Mouse (Mus musculus) frontal cortex, adult (tissue): ENCODE results near the gene Zfand6.

Source experiments
- ATAC-seq: cut with Nextera tagmentation; 2 replicates; pipeline ENCODE4 v1.9.2; 2017; ENCODE audit warnings: mild to moderate bottlenecking, moderate library complexity, mixed read lengths; ENCODE audit not compliant: low TSS enrichment

Zfand6 gene

DNA sequence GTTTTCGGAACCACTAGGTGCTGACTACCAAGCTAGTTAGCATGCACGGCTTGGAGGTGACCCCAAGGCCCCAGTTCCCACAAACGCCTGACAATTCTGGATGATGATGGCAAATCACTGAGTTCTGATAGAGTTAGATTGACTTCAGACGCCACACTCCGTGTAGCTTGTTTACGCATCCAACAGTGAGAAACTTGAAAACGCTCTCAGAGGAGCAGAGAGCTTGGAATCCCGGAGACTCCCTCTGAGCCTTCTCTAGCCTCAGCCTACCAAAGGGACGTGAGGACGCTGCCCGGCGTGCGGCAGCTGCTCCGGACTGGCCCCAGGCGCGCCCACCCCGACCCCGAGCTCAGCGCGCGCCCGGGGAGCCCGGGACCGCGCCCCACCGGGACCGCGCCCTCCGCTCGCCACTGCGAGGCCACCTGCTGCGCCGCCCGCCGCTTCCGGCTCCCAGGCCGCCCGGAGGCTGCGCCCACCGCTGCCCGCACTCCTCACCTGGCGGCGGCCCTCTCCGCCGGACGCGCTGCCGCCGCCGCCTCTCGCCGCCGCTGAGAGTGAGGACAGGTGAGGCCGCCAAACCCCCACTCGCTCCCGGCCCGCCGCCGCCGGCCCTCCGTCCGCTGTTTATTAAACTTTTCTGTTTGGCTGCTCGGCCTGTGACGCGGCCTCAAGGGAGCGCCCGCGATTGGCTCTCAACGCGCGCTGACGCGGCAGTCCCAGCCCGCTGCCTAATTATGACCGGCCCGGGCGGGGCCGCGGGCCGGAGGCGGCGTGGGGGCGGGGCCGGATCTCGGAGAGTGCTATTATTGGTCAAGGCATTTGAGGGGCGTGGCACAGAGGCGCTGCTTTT lies at the start of gene Zfand6:
Gene Zfand6 (minus strand): TSS at position 709 of the 850 bp plus-strand sequence.
- peak; percentile 97 for ATAC-seq

DNA sequence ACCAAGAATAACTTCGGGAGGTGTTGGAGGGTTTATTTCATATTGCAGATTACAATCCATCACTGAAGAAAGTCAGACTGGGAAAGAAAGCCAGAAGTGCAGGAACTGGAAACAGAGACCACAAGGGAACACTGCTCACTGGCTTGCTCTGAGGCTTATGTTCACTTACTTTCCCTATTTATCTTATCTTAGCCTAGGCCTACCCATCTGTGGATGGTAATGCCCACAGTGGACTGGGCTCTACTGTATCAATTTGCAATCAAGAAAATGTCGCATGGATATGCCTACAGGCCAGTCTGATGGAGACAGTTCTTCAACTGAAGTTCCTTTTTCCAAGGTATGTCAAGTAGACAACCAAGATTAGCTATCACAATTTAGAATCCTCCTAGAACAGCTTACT lies 47.0 kb upstream of the Zfand6 start:
- no peak for ATAC-seq

DNA sequence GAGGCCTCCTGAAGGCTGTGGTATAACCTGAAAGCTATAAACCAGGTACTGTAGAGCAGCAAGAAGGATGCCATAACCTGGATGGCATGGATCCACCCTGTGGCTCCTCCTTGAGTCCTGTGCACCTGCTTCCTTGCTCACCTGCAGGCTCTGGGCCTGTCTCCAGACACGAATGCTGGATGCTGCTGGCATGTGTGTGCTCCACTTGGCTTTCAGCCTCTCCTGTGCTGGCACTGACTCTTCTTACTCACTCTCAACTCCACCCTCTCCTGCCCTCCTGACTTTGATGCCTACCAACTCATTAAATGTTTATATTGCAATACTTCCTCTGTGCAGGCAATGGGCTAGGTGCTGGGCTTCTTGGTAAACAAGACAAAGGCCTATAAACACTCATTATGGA lies 43.3 kb upstream of the Zfand6 start:
- ATAC-seq: no peak

DNA sequence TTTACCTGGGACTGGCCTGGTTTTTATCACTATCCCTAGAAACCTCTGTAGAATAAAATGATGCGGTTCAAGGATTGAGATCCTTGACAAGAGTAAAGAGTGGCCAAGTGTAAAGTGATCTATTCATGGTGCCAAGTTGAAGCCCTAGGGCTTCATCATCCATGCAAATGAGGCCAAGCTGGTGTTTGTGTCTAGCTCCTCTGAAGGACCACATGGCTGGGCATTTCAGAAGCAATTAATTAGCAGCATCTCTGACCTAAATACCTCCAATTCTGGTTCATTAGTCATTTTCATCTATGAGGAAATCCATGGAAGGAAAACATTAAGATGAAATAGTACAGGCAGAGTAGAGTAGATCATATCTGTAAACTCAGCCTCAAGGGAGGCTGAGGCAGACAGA lies 42.3 kb upstream of the Zfand6 start:
- no peak for ATAC-seq

DNA sequence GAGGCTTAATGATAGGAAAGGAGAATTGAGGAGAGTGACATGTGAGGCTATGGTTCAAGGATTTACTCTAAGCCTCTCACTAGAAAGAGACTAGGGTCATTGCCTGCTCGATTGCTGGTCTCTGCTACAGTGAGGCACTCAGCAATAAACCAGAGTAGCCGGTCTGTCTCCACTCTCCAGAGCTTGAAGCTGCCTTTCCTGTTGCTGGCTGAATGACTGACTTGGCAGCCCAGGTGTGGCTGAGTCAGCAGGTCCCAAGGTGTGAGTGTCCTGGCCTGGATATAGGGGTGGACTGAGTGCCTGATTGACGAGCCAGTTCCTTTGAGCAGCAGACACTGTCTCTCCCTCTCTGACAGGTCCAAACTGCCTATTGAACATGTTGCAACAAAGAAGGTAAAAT lies 41.3 kb upstream of the Zfand6 start:
- no peak for ATAC-seq

DNA sequence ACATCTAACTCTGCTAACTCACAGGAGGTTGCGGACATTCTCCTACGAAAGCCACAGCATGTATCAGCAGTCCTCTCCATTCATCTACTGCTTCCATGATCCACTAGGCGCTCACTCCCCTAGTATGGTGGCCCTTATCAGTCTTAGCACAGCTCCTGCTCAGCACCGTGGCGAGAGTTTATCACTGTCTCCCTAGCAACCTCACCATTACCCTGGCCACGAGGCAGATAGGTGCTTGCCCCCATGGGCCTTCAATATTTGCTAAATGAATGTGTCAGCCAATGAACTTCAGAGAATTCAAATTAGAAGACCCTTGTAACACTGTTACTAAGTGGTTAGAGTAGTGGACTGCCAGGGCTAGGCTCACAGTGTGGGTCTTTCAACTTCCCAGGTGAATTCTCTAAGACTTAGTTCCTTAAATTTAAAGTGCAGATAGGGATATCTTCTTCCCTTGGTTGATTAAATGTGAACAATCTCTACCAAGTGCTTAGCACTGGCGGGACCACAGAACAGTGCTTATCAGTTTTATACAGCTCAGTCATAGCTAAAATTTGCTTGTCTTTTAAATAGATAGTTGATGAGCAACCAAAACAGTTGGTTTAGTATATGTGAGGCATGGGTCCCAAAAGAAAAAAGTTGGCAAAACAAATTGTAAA lies 33.2 kb upstream of the Zfand6 start:
- no peak for ATAC-seq

DNA sequence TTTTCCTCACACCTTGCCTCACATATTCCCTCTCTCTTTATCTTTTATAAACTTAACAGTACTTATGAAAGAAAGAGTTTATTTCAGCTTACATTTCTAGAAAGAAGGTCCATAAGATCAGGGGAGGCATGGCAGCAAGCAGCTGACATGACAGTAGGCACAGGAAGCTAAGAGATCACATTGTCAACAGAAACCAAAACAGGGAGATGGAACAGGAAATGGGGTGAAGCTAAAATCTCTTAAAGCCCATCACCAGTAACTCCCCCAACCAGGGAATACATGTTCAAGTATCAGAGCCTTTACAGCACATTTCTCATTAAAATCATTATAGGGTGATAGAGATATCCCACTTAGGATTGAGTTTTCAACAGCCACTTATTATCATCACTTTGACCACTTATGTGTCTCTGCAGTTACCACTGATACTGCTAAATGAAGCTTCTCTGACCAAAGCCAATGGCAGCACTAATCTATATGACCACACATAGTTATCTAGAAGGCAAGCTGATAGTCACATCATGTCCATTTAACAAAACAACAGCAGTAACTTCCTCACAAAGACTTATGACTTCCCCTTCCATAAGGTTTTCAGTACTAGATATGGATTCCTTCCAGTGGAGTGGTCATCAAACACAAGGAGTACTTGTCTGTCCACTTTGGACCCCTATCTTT lies 20.7 kb upstream of the Zfand6 start:
- ATAC-seq: no peak

DNA sequence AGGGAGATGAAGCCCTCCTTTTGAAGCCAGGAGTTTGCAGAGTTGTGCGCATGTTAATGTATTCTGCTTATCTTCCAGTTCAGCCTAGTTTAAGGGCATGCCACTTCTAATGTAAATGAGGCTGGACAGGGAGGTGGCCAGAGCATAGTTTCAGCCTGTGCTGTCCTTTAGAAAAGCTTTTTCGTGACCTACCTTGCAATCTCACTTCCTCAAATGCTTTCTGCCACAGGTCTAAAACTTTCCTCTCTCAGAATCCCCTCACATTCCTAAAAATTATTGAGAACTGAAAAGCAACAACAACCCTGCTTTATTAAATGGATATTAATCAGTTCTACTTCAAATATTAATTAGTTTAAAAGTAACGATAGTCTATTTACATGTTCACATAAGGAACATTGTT lies 17.1 kb upstream of the Zfand6 start:
- ATAC-seq: no peak

DNA sequence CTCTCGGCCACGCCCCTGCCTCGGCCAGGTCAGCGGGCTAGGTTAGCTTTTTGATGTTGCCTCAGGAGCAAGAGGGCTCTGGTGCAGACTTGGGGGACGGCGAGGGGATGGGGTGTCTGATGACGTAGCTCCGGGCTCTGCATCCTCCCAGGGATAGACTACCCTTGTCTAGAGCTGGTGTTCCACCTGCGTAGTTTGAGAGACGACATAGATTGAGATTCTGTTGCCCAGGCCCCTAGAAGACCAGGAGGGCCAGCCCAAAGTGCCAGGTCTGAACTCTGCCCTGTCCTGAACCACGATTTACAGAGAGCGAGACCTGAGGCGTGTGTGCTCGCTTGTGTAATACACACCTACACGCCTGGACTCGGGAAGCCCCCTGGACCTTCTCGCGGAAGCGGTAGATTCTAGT lies 346 bp upstream of the Zfand6 start:
- no peak; the same call in 1 of the 2 replicates for ATAC-seq

DNA sequence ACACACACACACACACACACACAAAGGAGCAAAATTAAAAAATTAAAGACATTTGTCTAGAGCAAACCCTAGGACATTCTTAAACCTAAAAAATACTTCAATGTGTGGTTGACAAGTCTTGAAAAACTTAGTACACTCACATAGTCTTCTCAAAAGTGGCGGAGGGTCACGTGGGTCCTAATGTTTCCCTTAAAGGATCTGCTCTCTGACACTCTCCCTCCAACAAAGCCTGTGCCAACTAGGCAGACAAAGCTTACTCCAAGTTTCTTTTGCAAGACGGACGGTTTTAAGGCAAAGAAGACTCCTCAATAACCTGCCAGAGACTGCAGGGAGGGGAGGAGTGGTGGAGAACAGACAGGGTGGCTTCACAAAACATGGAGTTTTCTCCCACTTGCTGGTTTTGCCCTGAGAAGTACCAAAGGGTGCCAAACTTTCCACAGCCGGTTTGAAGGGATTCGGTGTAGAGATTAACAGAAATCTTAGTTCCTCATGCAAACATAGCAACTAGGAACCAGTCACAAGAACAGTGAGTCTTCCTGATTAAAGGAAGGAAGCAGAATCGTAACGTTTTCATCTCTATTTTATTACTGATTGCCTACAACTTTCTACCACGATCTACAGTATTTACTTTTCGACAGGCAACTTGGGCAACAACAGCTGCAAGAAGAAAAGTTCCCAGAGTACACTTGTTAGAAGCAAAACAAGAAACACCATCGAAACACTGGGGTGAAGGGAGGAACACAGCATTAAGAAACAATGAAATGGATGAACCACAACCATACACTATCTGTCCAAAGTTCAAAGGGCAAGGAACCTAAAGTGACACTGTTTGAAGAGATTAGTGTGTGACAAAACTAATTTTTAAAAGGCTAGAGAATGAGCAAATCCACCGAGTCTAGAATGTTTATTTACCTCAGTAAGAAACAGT lies 1.8 kb downstream of the Zfand6 start:
- no peak for ATAC-seq

DNA sequence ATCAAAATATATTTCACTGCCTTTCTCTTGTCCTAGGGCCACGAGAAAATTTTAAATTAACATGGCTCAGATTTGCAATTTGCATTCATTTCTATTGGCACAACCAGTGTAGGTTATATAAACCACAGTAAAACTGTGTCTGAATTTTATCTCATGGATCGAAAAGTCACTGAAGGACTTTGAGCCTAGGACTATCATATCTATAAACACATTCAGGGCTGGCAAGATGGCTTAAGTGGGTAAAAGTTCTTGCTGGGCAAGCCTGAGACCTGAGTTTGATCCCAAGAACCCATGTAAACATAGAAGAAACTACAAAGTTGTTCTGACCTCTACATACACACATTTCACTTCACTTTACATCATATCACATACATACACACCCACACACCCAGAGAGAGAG lies 3.4 kb downstream of the Zfand6 start:
- no peak for ATAC-seq

DNA sequence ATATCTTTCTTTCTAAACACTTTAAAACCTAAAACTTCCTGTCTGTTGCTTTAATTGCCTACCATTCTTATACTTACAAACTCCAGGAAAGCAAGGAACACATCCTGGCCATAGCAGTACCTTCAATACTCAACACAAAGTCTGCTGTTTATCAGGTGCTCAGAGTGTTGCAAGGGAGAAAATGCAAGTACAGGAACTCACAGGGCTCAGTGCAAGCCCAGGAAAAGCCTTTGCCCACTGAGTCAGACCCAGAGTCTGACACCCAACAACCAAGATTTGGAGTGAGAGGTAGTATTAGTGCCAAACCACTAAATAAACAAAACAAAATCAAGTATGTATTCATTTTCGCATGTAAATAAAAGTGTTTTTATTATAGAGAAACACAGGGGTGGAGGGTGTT lies 5.1 kb downstream of the Zfand6 start:
- ATAC-seq: no peak

DNA sequence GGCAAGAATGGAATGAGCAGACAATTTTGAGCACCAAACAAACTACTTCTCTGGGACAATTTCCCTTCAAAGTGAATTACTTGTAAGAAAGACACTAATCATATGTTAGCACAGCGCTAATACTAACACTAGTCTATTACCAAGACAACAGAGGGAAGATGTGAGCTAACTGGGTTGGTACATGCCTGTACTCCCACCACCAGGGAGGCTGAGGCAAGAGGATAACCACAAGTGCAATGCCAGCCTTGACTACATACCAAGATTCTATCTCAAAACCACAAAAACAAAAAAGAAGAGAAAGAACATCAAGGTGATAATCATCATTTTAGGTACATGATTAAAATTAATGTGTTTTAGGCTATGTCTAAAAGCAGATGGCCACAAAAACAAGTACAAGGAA lies 8.2 kb downstream of the Zfand6 start:
- no peak for ATAC-seq

DNA sequence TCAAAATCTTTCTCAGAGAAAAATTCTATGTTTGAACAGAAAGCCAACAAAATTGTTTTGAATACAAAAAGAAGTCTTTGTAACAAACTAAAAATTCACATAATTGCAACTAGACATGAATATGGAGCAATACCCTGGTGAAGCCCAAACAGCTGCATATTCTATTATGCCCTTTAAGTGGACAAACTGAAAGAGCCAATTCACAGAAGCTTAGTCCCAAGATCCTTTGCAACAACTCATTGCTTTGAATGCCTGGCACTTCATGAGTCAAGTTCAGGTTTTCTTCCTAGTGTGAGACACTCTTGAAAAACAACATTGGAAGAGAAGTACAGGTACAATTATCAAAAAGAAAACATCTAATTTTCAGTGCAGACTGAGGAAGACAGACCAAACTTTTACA lies 8.8 kb downstream of the Zfand6 start:
- no peak for ATAC-seq

DNA sequence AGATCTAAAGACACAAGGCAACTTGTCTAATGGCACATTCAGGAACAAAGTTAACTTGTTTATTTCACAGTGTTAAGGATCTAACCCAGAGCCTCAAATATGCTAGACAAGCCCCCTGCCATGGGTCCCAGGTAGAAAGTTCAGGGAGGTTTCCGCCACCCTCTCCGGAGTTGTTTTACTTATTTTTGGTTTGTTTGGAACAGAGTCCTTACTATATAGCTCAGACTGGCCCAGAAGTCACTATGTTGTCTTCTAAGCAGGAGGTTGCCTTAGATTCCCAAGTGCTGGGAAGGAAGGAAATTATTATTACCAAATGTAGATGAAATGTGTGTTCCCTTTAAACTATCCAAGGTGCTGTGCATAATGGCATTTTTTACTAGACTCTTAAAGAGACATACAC lies 9.7 kb downstream of the Zfand6 start:
- no peak for ATAC-seq

DNA sequence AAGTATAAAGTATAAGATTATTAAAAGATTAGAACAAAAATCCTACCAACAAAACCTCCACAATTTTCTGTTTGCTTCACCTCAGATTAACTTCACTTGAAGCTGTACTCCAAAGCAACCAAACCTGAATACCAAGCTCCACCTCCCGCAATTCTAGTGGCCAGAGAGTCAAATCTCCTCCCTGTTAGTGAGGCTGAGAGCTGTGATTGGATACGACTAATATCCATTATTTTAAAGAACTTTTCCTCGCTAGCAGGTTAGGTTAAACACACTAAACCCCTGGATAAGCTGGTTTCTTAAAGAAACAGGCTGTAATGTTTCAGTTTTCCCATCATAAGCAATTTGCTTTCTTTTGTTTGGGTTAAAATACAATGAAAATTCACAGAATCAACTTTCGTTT lies 10.5 kb downstream of the Zfand6 start:
- ATAC-seq: peak; percentile 100

DNA sequence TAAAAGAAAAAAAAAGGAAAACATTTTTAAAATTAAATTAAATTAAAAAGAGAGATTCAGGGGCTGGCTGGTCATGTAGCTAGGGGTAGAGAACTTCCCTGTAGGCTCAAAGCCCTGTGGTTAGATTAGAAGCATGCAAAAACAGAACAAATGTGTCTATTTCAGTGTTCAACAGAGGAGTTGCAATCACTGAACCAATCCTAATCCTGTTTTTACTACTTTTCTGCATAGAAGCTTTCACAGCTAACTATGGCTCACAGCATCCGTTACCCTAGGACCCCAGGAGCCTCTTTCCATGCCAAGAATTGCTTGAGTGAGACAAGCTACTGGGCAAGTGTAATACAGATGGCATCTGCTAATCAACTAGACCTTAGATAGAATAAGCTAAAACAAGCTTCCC lies 16.7 kb downstream of the Zfand6 start:
- no peak for ATAC-seq

DNA sequence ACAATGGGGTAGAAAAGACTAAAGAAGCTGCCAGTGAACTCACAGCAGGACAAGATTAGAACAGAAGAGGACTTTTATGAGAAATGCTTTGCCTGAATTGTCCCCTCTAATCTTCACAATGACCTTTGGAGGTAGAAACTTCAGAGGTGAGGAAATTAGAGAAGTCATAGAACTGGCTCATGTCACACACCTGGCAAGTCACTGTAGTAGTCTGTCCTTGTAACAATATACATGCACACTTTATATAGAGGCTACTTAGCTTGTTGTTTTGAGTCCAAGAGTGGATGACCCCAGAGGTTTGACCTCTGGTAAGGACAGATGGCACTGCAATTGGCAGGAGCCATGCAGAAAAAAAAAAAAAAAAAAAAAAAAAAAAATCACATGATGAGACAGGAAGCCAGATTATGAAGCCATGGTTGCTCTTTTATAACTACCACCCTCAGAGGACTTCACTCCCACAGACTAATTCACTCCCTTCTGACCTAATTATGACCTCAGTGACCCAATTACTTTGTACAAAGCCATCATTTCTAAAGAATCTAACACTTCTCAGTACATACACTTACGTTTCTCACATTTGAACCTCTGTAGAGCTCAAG lies 20.1 kb downstream of the Zfand6 start:
- no peak for ATAC-seq

DNA sequence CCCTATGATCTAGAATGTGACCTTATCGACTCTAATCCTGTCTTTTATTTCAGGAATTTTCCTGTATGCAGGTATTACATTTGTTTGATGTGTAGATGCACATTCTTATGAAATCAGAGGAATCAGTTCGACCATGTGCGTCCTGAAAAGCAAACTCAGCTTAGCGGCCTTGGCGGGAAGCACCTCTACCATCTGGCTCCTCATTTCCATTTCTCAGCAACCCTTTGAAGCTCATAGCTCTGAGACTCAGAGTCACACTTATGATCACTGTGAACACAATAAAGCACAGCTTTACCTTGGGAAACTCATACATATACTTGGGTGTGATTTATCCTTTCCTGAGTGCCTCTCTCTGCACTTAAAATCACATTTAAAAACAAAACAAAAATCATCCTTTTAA lies 21.8 kb downstream of the Zfand6 start:
- peak; percentile 72 for ATAC-seq

DNA sequence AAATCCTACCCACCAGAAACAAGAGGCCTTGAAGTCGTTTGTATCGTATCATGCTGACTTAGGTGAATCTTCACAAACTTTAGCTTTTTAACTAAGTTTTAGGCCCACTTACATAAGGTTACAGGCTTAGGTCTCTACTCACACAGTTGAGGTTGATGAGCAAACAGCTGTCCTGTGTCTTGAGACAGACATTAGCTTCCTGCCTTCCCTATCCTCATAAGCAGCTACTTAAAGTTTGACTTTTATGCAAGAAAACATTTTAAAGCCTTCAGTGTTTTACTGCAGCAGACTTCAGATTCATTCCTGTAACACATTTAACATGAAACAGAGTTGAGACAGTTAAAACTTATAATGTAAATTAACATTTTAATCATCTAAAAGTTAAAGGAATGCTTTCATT lies 37.0 kb downstream of the Zfand6 start:
- no peak for ATAC-seq

DNA sequence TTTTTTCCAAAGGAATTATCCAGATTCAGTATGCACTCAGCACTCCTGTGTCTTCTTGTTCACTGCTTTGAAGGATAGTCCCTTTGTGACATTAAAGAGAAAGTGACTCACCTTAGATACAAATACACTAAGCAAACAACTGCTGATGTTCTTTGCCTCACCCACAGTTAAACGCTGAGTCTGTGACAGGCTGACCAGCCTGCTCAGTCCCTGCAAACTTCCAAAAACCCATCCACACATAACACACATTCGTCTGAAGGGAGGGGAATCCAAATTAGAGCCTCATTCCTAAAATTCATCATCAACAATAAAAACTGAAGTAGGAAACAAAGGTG lies 37.8 kb downstream of the Zfand6 start:
- no peak for ATAC-seq
